Mouse (Mus musculus) small intestine, adult 2 months (tissue): ENCODE results near the gene Vsx1. TPM values are rescaled to one million over a fixed set of nuclear protein-coding genes. Genes with fewer than 3 reads are reported as not detected.

ENCODE experiments used
- H3K27ac ChIP-seq: fragments of 200-500 bp; 2 replicates; pipeline ENCODE4 v1.5.1; 2012; ENCODE audit warnings: low read depth, low read length, control low read depth, inconsistent platforms; ENCODE audit not compliant: insufficient read depth
- H3K27me3 ChIP-seq: fragments of 200-500 bp; 2 replicates; pipeline ENCODE4 v1.6.1; 2012; ENCODE audit warnings: mild to moderate bottlenecking, moderate library complexity, low read length, inconsistent platforms; ENCODE audit not compliant: control insufficient read depth, insufficient read depth
- H3K36me3 ChIP-seq: fragments of 200-500 bp; 2 replicates; pipeline ENCODE4 v1.6.1; 2012; ENCODE audit warnings: mild to moderate bottlenecking, low read length, control low read depth, inconsistent platforms; ENCODE audit not compliant: control insufficient read depth, insufficient read depth
- H3K4me1 ChIP-seq: fragments of 200-500 bp; 2 replicates; pipeline ENCODE4 v1.6.1; 2012; ENCODE audit warnings: low read length, inconsistent platforms, mixed read lengths; ENCODE audit not compliant: control insufficient read depth, insufficient read depth, insufficient read length
- H3K4me3 ChIP-seq: fragments of 200-500 bp; 2 replicates; pipeline ENCODE4 v1.5.1; 2012; ENCODE audit warnings: low read depth, mild to moderate bottlenecking, control low read depth, inconsistent platforms, low read length, moderate library complexity
- CTCF ChIP-seq: fragments of 200-500 bp; IDR thresholded peaks from 2 replicates; pipeline ENCODE4 v1.5.1; 2012; ENCODE audit warnings: low read depth, mild to moderate bottlenecking, control low read depth, inconsistent platforms, low read length, moderate library complexity, mixed read lengths; ENCODE audit not compliant: insufficient replicate concordance, insufficient read length; ENCODE audit errors: extremely low read depth
- POLR2A ChIP-seq: fragments of 200-500 bp; IDR thresholded peaks from 2 replicates; pipeline ENCODE4 v1.6.1; 2012; ENCODE audit warnings: low read depth, mild to moderate bottlenecking, control low read depth, inconsistent platforms, low read length, moderate library complexity
- WGBS: fragments of 180-500 bp; shearing (Covaris S2); methylation state at CpG from one replicate; pipeline ENCODE4 v1.1.7; 2018; 5-methylcytosine and 5-hydroxymethylcytosine counted together
- polyA plus RNA-seq: library from polyadenylated mRNA; depleted of rRNA; stranded (reverse); fragments of >200 nt; gene quantifications from 2 replicates; pipeline ENCODE4 v1.2.3, GENCODE M21; 2012; rRNA removed

The Vsx1 gene
- polyA plus RNA-seq, 1 experiment = not detected

GRCm38 (mm10) chr2:150643726-150644415, 45.3 kb downstream of the Vsx1 start:
- H3K4me3 ChIP-seq = no peak overlapping the region
- WGBS = 88% methylated on average over 8 of the region's 8 CpGs
- no peak overlapping the region for H3K27ac ChIP-seq
- H3K36me3 ChIP-seq = peaks cover 8% of the 10 kb centered on the region
- peaks cover 5% of the 10 kb centered on the region for H3K4me1 ChIP-seq
- TF ChIP-seq CTCF = no peak
- H3K27me3 ChIP-seq = no peaks in the 10 kb centered on the region

DNA sequence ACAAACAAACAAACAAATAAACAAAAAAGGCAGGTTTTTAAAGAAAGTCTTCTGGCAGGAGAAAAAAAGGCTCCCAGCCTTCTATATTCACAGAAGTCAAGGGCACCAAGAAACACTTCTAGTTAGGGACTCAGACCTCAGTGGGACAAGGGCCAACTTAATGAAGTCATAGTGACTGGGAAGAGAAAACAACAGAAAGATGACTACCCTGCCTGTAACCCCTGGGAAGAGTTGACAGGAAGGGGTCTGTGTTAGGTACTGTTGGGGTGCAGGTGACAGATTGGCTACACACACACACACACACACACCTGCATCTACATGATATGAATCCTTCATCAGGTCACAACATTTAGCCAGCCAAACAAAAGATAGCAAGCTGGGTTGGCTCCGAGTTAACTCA, 46.0 kb downstream of the Vsx1 start:
- 73% methylated on average over 1 of the region's 1 CpGs for whole genome bisulfite sequencing
- TF ChIP-seq CTCF (no peak), POLR2A (no peak)

DNA sequence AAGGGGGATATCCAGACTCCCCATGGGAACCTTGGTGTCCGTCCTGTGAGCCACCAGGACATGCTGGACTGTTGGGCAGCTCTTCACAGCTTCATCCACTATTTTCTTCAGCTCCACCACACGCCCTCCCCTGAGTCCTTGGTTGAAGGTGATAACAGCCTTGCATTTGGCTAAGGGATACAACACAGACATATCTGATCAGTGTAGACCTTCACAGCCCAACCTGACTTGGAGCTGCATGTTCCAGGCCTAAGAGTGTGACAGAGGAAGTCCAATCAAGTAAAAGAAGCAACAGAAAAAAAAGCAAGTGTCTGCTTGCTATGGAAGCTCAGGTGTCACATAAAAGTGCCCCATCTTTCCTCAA, 50.8 kb downstream of the Vsx1 start:
- peaks cover 18% of the 10 kb centered on the region for H3K36me3 ChIP-seq
- TF ChIP-seq POLR2A (no peak), CTCF (no peak)
- 90% methylated on average over 2 of the region's 2 CpGs for WGBS
- H3K4me3 ChIP-seq = no peak overlapping the region
- no peaks in the 10 kb centered on the region for H3K27me3 ChIP-seq
- no peak overlapping the region for H3K27ac ChIP-seq
- no peaks in the 10 kb centered on the region; the same call in 1 of the 2 replicates for H3K4me1 ChIP-seq

More for the DNA sequence above, 46.0 kb downstream of the Vsx1 start:
- Histone ChIP-seq H3K4me3 (no peak overlapping the region), H3K36me3 (peaks cover 8% of the 10 kb centered on the region), H3K27ac (no peak overlapping the region), H3K4me1 (peaks cover 5% of the 10 kb centered on the region), H3K27me3 (no peaks in the 10 kb centered on the region)

DNA sequence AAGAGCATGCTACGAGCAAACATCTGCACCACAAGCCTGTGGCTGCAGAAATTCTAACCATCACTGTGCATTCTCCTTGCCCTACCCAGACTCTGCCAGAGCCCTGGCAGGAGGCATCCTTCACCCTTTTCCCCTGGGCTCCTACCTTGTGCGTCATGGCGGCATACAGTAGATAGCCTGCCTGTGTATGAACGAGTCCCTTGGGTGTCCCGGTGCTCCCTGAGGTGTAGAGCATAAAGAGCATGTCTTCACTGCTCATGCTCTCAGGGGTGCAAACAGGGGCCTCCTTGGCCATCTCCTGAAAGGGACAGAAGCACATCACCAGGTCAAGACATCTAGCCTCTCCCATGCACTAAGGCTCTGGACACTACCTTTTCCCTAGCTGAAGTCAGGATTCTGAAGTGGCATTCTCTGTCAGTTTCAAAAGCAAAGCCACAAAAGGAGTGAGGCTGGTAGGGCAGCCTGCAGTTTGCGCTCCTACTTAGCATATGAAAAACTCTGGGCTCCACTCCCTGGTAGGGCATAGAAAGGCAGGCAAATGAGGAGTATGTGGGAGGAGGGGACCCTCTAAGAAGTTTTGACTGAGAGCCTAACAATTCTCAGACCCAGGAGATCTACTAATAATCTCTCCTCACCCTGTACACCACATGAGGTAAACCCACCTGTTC, 51.3 kb downstream of the Vsx1 start:
- WGBS = 79% methylated on average over 6 of the region's 6 CpGs
- H3K4me3 ChIP-seq = no peak overlapping the region
- H3K36me3 ChIP-seq = peaks cover 20% of the 10 kb centered on the region
- no peak overlapping the region for H3K27ac ChIP-seq
- TF ChIP-seq CTCF (no peak), POLR2A (no peak)
- no peaks in the 10 kb centered on the region for H3K27me3 ChIP-seq
- H3K4me1 ChIP-seq = no peaks in the 10 kb centered on the region; the same call in 1 of the 2 replicates

- H3K27ac ChIP-seq = no peak overlapping the region
- 61% methylated on average over 3 of the region's 3 CpGs for WGBS
- TF ChIP-seq CTCF (no peak), POLR2A (no peak)
- H3K4me1 ChIP-seq = no peaks in the 10 kb centered on the region; the same call in 1 of the 2 replicates
- peaks cover 25% of the 10 kb centered on the region for H3K36me3 ChIP-seq
- no peak overlapping the region for H3K4me3 ChIP-seq
- no peaks in the 10 kb centered on the region for H3K27me3 ChIP-seq
Measured at GRCm38 (mm10) chr2:150635877-150636446, 53.2 kb downstream of the Vsx1 start.

Other genes with a start within 250 kb of the Vsx1 start
- 0.04 and 0.06 TPM in 2 replicates for gene Zfp442, start 237.9 kb downstream of the Vsx1 start, polyA plus RNA-seq
- not detected in 2 replicates for gene Zfp345, start 204.3 kb downstream of the Vsx1 start, polyA plus RNA-seq
- gene Cst7, start 118.9 kb downstream of the Vsx1 start, polyA plus RNA-seq = 2.8 and 3.5 TPM in 2 replicates
- gene Apmap, start 80.8 kb downstream of the Vsx1 start, polyA plus RNA-seq = 28.5 and 37.7 TPM in 2 replicates
- gene Acss1, start 20.9 kb downstream of the Vsx1 start, polyA plus RNA-seq = 133 and 151 TPM in 2 replicates
- gene Entpd6, start 59.7 kb upstream of the Vsx1 start, polyA plus RNA-seq = 11.3 and 19.8 TPM in 2 replicates
- gene Pygb, start 97.4 kb upstream of the Vsx1 start, polyA plus RNA-seq = 15.6 and 20.5 TPM in 2 replicates
- 61.1 and 85.9 TPM in 2 replicates for gene Abhd12, start 215.4 kb upstream of the Vsx1 start, polyA plus RNA-seq
- 0.66 and 1.0 TPM in 2 replicates for gene Gins1, start 216.0 kb upstream of the Vsx1 start, polyA plus RNA-seq